Mouse (Mus musculus) cortical plate, adult 2 months (tissue): ENCODE data around the gene Rxra. TPM values are rescaled to one million over a fixed set of nuclear protein-coding genes. Genes with fewer than 3 reads are reported as not detected.

Source experiments
- H3K27ac ChIP-seq: fragments of 200-500 bp; 2 replicates; pipeline ENCODE4 v1.5.1; 2012; ENCODE audit warnings: low read length, control low read depth, inconsistent platforms; ENCODE audit not compliant: insufficient read depth
- H3K4me1 ChIP-seq: fragments of 200-500 bp; 2 replicates; pipeline ENCODE4 v1.6.1; 2011; ENCODE audit warnings: low read length; ENCODE audit not compliant: control insufficient read depth, insufficient read depth
- H3K4me3 ChIP-seq: fragments of 200-500 bp; 2 replicates; pipeline ENCODE4 v1.5.1; 2011; ENCODE audit warnings: mild to moderate bottlenecking, low read length, control low read depth; ENCODE audit not compliant: insufficient read depth
- CTCF ChIP-seq: fragments of 200-500 bp; IDR thresholded peaks from 2 replicates; pipeline ENCODE4 v1.5.1; 2011; ENCODE audit warnings: mild to moderate bottlenecking, control low read depth, low read length; ENCODE audit not compliant: insufficient read depth; ENCODE audit errors: extremely low read depth
- POLR2A ChIP-seq: fragments of 200-500 bp; IDR thresholded peaks from 2 replicates; pipeline ENCODE4 v1.6.1; 2011; ENCODE audit warnings: mild to moderate bottlenecking, low read length, control low read depth; ENCODE audit not compliant: insufficient read depth; ENCODE audit errors: extremely low read depth
- polyA plus RNA-seq: library from polyadenylated mRNA; depleted of rRNA; stranded (reverse); fragments of >200 nt; gene quantifications from 2 replicates; pipeline ENCODE4 v1.2.3, GENCODE M21; 2012; rRNA removed

Rxra gene
- polyA plus RNA-seq, 1 experiment, result 18.4 TPM

DNA sequence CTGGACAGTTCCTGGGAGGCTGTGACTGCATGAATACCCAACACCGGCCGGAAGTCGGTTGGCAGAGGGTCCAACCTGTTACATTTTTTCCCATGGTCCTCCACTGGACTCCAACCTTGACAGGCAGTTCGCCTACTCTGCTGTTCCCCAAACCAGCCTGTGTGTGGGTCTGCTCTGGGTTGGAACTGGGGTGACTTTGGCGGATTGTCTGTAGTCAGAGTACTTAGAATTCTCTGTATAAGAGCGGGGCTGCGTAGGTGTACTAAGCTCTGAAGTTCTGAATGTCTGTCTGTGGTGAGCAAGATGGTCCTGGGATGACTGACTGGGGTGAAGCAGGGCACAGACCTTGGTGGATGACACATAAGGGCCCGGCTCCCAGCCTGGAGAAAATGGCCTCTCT, 109.1 kb downstream of the Rxra start:
- H3K4me3 ChIP-seq, result no peak overlapping the region
- H3K4me1 ChIP-seq, result peaks cover 1% of the 10 kb centered on the region; the same call in 1 of the 2 replicates
- H3K27ac ChIP-seq, result no peak overlapping the region; the same call in 1 of the 2 replicates
- TF ChIP-seq POLR2A (no peak), CTCF (no peak)

DNA sequence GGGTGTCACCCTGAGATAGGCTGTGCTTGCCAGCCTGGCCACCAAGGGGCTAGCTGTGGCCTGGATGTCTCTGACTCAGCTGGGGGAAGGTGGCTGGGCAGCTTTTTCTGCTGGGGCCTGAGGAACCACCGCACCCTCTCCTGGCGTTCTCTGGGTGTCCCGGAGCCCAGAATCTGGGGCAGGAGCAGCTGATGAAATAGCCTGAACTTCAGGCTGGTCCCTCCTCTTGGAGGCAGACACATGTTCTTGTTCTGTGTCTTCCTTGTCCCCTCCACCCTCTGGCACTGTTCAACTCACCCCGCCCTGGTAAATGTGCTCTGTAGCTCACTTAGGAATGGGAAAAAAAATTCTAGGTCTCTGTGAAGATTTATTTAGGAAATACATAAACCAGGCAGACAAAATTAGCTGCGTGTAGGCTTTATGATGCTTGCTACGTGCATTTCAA, 109.8 kb downstream of the Rxra start:
- no peak for TF ChIP-seq POLR2A
- no peak for TF ChIP-seq CTCF
- Histone ChIP-seq H3K4me3 (no peak overlapping the region), H3K27ac (peak overlapping the region; percentile 52; the same call in 1 of the 2 replicates), H3K4me1 (peaks cover 1% of the 10 kb centered on the region; the same call in 1 of the 2 replicates)

DNA sequence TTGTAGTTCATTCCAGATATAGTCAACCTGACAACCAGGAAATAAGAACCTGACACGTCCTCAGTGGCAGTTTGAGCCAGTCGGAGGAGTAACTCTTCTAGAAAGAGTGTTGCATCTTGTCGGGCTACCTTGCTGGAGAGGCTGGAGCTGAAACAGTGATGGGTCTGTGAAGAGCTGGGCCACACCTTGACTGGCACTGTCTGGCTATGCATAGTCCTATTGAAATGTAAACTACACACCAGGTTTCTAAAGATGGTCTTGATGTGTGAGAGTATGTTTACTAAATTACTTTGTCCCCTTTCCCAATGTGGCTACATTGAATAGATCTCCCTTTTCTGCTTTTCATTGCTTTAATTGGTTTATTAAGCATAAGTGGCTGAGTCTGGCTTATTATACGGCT, 115.3 kb downstream of the Rxra start:
- Histone ChIP-seq H3K4me1 (no peaks in the 10 kb centered on the region), H3K27ac (no peak overlapping the region), H3K4me3 (no peak overlapping the region)
- TF ChIP-seq POLR2A, result no peak
- no peak for TF ChIP-seq CTCF

DNA sequence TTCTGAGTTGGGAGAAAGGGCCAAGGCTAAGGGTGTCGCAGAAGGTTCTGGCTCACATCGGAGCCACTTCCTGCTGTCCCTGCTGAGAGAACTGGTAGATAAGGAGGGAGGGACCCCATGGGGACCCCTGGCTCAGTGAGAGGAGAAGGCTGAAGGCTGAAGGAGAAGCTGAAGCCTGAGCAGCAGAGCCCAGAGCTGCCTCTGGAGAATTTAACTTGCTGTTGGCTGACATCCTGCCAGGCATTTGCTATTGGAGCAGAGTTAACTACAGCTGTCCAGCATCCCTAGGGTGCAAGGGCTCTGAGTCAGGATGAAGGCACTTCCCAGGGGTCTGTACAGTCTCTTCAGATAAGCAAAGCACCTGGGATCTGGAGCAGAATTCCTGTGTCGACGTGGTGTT, 122.8 kb downstream of the Rxra start:
- no peak for TF ChIP-seq CTCF
- TF ChIP-seq POLR2A, result no peak
- Histone ChIP-seq H3K27ac (no peak overlapping the region), H3K4me1 (no peaks in the 10 kb centered on the region), H3K4me3 (no peak overlapping the region)

DNA sequence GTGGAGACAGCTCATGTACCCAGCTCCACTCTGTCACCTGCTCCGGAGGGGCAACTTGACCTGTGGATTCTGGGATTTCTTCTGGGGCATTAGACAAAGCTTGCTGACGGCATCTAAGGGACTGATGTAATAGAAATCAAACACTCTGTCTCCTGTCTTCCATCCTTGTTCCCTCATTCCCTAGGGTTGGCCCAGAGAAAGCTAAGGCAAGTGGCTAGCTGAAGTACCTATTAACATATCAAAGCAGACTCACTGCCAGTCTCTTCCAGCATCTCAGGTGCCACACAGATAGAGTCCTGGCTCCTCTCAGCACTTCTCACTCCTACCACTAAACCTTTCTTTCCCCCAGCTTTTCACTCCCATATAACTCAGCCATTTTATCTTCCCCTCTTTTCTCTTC, 124.8 kb downstream of the Rxra start:
- H3K4me3 ChIP-seq, result no peak overlapping the region
- H3K4me1 ChIP-seq, result no peaks in the 10 kb centered on the region
- no peak for TF ChIP-seq POLR2A
- H3K27ac ChIP-seq, result no peak overlapping the region

DNA sequence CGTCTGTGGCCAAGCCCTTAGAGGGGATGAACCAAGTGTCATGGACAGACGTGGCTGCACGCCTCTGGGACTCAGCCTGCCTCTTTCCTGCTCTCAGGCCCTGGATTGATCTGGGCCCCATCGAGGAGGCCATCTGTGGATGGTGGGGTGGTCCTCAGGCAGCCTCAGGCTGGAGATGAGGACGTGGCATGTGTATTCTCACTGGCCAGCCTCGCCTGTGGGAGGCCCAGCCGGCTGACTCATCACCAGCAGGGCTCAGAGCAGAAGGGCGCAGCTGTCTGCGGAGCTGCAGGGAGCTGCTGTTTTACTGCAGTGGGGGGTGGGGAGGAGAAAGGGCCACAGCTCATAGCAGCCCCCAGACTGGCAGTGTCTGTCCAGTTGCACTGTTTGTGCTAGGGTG, 126.3 kb downstream of the Rxra start:
- TF ChIP-seq CTCF, result no peak
- TF ChIP-seq POLR2A, result no peak
- H3K4me3 ChIP-seq, result no peak overlapping the region

DNA sequence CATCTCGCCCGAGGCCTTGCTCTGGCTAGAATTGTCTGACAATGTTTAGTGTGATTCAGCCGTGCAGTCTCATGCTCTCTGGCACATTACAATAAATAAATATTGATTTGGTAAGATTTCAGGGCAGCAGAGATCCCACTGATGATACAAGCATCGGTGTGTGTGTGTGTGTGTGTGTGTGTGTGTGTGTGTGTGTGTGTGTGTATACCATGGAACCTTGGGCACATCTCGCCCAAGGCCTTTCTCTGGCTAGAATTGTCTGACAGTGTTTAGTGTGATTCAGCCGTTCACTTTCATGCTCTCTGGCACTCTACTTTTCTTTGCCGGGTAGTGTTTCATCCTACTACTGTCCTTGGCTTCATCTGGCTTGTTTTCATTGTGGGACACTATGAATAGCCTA, 130.5 kb downstream of the Rxra start:
- no peak for TF ChIP-seq CTCF
- TF ChIP-seq POLR2A, result no peak
- no peaks in the 10 kb centered on the region for H3K4me1 ChIP-seq
- H3K4me3 ChIP-seq, result no peak overlapping the region
- H3K27ac ChIP-seq, result no peak overlapping the region

More for the DNA sequence above, 126.3 kb downstream of the Rxra start:
- Histone ChIP-seq H3K27ac (no peak overlapping the region), H3K4me1 (no peaks in the 10 kb centered on the region)

DNA sequence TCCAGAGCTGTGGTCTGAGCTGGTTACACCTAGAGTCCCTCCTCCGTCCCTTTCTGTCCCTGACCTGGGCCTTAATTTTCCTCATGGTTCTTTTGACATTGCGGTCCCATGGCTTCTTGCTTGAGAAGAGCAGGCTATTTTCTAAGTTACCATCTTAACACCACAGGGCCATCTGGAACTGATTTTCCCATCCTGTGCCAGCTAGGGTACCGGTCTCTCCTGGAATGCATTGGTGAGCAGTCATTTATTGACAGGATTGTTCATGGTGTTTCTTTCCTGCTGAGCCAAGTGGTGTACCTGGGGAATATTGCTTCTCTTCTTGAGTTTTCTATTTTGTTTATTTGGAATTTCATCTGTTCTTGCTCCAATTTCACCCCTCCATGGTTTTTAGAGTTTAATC, 131.4 kb downstream of the Rxra start:
- H3K4me1 ChIP-seq, result no peaks in the 10 kb centered on the region
- no peak for TF ChIP-seq CTCF
- no peak for TF ChIP-seq POLR2A
- H3K4me3 ChIP-seq, result no peak overlapping the region
- H3K27ac ChIP-seq, result no peak overlapping the region

DNA sequence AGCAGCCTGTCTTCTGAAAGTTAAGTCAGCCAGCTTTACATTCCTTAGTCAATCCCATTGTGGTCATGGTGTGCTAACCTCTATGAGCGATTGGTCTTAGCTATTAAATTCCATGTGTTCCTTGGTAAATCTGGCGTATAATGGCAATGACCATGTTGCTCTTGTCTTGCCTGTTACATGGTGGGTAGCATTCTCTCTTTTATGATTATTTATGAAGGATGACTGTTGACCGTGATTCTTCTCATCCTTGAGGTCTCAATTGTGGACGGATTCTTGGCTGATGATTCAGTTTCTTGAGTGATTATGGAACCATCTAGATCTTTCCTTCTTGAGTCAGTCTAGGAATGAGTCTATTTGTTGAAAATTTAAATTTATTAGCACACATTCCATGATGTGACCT, 133.7 kb downstream of the Rxra start:
- no peaks in the 10 kb centered on the region for H3K4me1 ChIP-seq
- H3K27ac ChIP-seq, result no peak overlapping the region
- H3K4me3 ChIP-seq, result no peak overlapping the region
- TF ChIP-seq CTCF (no peak), POLR2A (no peak)

Other genes starting within 250 kb of the Rxra start
- 10.4 and 11.0 TPM in 2 replicates for gene Vav2, start 249.4 kb upstream of the Rxra start, polyA plus RNA-seq
- 48.0 and 48.2 TPM in 2 replicates for gene Brd3os, start 234.1 kb upstream of the Rxra start, polyA plus RNA-seq
- 21.7 and 23.2 TPM in 2 replicates for gene Brd3, start 168.8 kb upstream of the Rxra start, polyA plus RNA-seq
- gene Wdr5, start 161.3 kb upstream of the Rxra start, polyA plus RNA-seq, result 27.6 and 28.7 TPM in 2 replicates
- 32.6 and 34.1 TPM in 2 replicates for gene Col5a1, start 210.0 kb downstream of the Rxra start, polyA plus RNA-seq